ENCODE assay signal across 29 mouse cellular contexts in genomic region chr6:92793804-92794203, GRCm38 (mm10). TPM values are rescaled to one million over a fixed set of nuclear protein-coding genes. Genes with fewer than 3 reads are reported as not detected.
"Had no signal": no experiment of that assay in that cellular context is flagged by ENCODE, and none has a peak within 500 bp of the region (broad histone marks: within the 10 kb centered on the region; RNA-seq: fewer than 3 reads in every experiment).

No protein-coding gene starts in this region.

- H3K36me3 ChIP-seq: midbrain, embryonic 13.5 days; neural tube, embryonic 13.5 days had no signal

- H3K4me1 ChIP-seq: limb, embryonic 15.5 days; megakaryocyte, embryonic 14.5 days; midbrain, embryonic 13.5 days; neural tube, embryonic 13.5 days had no signal

- DNase-seq: kidney, adult 18-20 months; kidney, postnatal 25 days; left cerebral cortex, postnatal 4 days; liver, postnatal 0 days; lung, embryonic 14.5 days; retina, postnatal 1 day; right cerebral cortex, postnatal 25 days; spleen, adult 18-20 months; thymus, adult 18-20 months; thymus, postnatal 4 days had no signal

- H3K27ac ChIP-seq: kidney, postnatal 0 days; layer of hippocampus, adult 2 months; limb, embryonic 15.5 days; liver, embryonic 14.5 days; midbrain, embryonic 10.5 days; midbrain, embryonic 13.5 days; neural tube, embryonic 13.5 days had no signal

- ATAC-seq: intestine, embryonic 16.5 days; liver, postnatal 0 days; lung, postnatal 0 days; midbrain, embryonic 13.5 days; midbrain, embryonic 16.5 days had no signal

- H3K9me3 ChIP-seq: limb, embryonic 15.5 days; midbrain, embryonic 10.5 days; midbrain, embryonic 13.5 days; neural tube, embryonic 13.5 days had no signal

- H3K27me3 ChIP-seq: limb, embryonic 15.5 days; megakaryocyte, embryonic 14.5 days; midbrain, embryonic 13.5 days; neural tube, embryonic 13.5 days had no signal

- H3K4me2 ChIP-seq: limb, embryonic 15.5 days; liver, embryonic 11.5 days; lung, embryonic 14.5 days; midbrain, embryonic 13.5 days; neural tube, embryonic 13.5 days had no signal

- H3K4me3 ChIP-seq: layer of hippocampus, adult 2 months; limb, embryonic 15.5 days; megakaryocyte, embryonic 14.5 days; midbrain, embryonic 10.5 days; midbrain, embryonic 13.5 days; myocyte; neural tube, embryonic 13.5 days had no signal

- H3K9ac ChIP-seq: limb, embryonic 15.5 days; liver, embryonic 14.5 days; liver, postnatal 0 days; lung, embryonic 14.5 days; midbrain, embryonic 13.5 days; neural tube, embryonic 13.5 days had no signal

RNA-seq across cellular contexts. Expression of gene A730049H05Rik, which starts 22.5 kb away (rescaled TPM):
- total RNA-seq: left cerebral cortex, adult 8-10 months; left cerebral cortex, postnatal 14 days; monocyte, adult 5-6 weeks; neutrophil, adult 5-6 weeks had no signal
- polyA plus RNA-seq: large intestine, adult 2 months; liver, postnatal 0 days; testis, adult 2 months had no signal
